Mouse (Mus musculus): Measurements from ENCODE around the gene Ext2. TPM values are rescaled to one million over a fixed set of nuclear protein-coding genes. Genes with fewer than 3 reads are reported as not detected.

The Ext2 gene
- polyA plus RNA-seq, 1 experiment: 11.8 TPM

DNA sequence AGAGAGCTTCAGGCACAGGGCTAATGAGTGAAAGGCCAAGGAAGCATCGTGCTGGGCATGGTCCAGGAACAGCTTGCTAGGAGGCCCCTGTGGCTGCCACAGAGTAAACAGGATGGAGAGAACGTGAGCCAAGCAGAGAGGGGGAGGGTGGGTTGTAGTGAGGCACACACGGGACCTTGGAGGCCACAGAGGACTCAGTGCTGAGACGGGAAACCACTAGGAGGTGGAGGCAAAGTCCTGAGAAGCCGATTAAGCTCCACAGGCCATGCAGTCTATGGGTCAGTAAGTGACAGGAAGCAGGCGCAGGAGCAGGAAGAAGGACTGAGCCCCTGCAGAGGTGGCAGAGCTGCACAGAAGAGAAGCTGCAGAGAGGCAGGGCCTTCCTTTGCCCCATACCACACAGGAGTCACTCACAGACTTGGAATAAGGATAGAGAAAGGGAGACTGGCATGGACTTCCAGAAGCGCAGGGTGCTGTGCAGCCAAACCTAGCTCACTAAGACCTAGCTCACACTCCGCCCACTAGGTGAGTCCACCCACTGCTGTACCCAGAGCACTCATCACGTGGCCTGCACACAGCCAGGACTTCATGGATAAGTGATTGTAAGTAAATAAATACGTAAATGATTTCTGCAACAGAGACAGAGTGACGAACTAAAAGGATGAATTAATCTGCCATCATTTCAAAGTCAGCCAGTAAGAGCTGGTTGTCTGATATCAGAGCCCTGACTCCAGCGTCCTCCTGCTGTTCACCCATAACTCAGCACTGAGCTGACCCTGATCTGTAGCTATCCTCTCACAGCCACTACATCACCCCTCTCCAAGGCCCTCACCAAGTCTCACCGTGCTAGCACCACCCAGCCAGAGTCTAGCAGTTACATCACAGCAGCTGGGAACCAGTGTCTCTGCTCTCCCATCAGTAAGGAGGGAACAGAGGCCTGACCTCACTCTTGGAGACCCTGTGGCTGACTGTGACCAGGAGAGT, 30.6 kb downstream of the Ext2 start:
- no peaks in the 10 kb centered on the region for H3K9me3 ChIP-seq
- H3K27me3 ChIP-seq (replicated peaks): no peaks in the 10 kb centered on the region
- peaks cover 24% of the 10 kb centered on the region for H3K4me1 ChIP-seq
- H3K4me3 ChIP-seq (replicated peaks): peak overlapping the region; percentile 56
- peaks cover 95% of the 10 kb centered on the region for H3K36me3 ChIP-seq (replicated peaks; ENCODE audit: low read length)
- TF ChIP-seq GATA1 (IDR thresholded peaks at IDR 0.05; ENCODE audit: borderline replicate concordance, low read length): no peak
- TF ChIP-seq FLI1 (IDR thresholded peaks at IDR 0.05; ENCODE audit: low read length): no peak

DNA sequence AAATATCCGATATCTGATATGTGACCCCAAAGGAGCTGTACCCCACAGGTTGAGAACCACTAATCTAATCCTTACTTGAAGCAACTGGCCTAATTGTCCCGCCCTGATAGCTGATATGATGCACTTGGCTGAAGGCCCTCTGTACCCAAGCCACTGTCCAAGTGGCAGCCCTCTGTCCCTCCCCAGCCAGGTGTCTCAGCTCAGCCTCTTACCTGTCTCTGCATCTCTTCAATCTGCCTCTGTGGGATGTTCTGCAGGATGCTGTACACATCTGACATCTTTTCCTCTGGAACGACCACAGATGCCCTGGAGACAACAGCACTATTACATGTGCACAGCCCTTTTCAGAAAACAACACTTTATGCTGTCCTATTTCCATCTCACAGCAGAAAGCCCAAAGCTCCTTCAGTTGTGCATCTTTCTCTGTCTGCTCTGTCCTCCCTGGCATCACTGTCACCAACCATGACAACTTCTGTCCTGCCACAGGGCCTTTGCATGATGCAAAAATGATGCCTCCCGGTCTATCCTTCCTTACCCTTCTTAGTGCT, 31.5 kb downstream of the Ext2 start:
- no peaks in the 10 kb centered on the region for H3K27me3 ChIP-seq (replicated peaks)
- peaks cover 22% of the 10 kb centered on the region for H3K4me1 ChIP-seq
- no peaks in the 10 kb centered on the region for H3K9me3 ChIP-seq
- no peak overlapping the region for H3K4me3 ChIP-seq (replicated peaks)
- no peak for TF ChIP-seq GATA1 (IDR thresholded peaks at IDR 0.05; ENCODE audit: borderline replicate concordance, low read length)
- no peak for TF ChIP-seq FLI1 (IDR thresholded peaks at IDR 0.05; ENCODE audit: low read length)
- peaks cover 90% of the 10 kb centered on the region for H3K36me3 ChIP-seq (replicated peaks; ENCODE audit: low read length)

DNA sequence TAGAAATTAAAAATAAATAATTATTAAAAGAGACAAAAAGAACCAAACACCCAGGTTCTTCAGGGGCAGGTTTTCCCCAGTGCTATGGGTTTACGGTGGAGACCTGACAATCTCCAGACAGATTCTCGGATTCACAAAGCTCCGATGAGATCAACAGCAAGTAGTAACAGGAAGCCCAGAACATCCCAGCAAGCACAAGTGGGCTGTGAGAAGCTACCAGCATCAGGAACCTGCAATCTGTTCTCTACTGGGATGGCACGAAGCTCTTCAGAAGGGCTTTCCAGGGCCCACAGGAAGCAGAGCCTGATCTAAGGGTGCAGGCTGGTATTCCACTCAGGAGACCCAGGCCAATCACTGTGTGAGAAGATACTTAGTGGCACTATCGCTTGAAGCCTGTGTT, 33.8 kb downstream of the Ext2 start:
- Histone ChIP-seq H3K27me3 (replicated peaks) (no peaks in the 10 kb centered on the region), H3K4me1 (peaks cover 19% of the 10 kb centered on the region), H3K9me3 (no peaks in the 10 kb centered on the region), H3K4me3 (replicated peaks) (no peak overlapping the region), H3K36me3 (replicated peaks; ENCODE audit: low read length) (peaks cover 88% of the 10 kb centered on the region)
- TF ChIP-seq FLI1 (IDR thresholded peaks at IDR 0.05; ENCODE audit: low read length) (no peak), GATA1 (IDR thresholded peaks at IDR 0.05; ENCODE audit: borderline replicate concordance, low read length) (no peak)

DNA sequence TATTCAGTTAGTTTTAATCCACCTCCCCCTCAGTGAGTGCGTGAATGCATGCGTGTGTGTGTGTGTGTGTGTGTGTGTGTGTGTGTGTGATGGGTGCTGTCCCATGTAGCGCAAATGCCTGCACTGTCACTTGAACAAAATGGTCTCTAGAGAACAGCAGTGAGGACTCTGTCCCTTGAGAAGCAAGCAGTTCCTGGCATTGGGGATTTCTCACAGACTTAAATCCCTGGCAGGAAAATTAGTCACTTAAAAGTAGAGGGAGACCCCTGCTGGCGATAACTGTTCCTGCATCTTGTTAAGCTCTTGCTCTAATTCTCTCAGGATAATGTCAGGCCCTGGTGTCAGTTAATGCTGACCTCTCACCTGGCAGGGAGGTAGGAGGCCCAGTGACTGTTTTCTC, 36.2 kb downstream of the Ext2 start:
- peaks cover 80% of the 10 kb centered on the region for H3K36me3 ChIP-seq (replicated peaks; ENCODE audit: low read length)
- TF ChIP-seq FLI1 (IDR thresholded peaks at IDR 0.05; ENCODE audit: low read length): no peak
- TF ChIP-seq GATA1 (IDR thresholded peaks at IDR 0.05; ENCODE audit: borderline replicate concordance, low read length): no peak
- H3K4me3 ChIP-seq (replicated peaks): no peak overlapping the region
- H3K4me1 ChIP-seq: peaks cover 8% of the 10 kb centered on the region
- H3K9me3 ChIP-seq: no peaks in the 10 kb centered on the region
- no peaks in the 10 kb centered on the region for H3K27me3 ChIP-seq (replicated peaks)

DNA sequence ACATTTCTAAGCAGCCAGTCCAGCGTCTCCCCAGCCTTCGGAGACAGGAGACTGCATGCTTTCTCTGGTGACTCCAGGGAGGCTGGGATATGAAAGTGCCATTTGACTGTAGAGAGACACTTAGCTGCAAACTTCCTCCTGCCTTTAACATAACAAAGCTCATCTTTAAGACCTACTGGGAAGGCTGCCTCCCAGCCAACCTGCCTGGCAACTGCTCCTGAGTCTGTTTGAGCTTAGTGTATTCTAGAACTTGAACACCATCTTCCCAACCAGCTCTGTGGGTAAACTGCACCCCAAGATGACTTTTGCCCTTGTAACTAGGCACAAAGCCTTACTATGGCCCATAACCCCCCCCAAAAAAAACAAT, 37.0 kb downstream of the Ext2 start:
- peaks cover 3% of the 10 kb centered on the region for H3K4me1 ChIP-seq
- peaks cover 76% of the 10 kb centered on the region for H3K36me3 ChIP-seq (replicated peaks; ENCODE audit: low read length)
- no peak overlapping the region for H3K4me3 ChIP-seq (replicated peaks)
- TF ChIP-seq FLI1 (IDR thresholded peaks at IDR 0.05; ENCODE audit: low read length) (no peak), GATA1 (IDR thresholded peaks at IDR 0.05; ENCODE audit: borderline replicate concordance, low read length) (no peak)
- H3K9me3 ChIP-seq: no peaks in the 10 kb centered on the region
- no peaks in the 10 kb centered on the region for H3K27me3 ChIP-seq (replicated peaks)

DNA sequence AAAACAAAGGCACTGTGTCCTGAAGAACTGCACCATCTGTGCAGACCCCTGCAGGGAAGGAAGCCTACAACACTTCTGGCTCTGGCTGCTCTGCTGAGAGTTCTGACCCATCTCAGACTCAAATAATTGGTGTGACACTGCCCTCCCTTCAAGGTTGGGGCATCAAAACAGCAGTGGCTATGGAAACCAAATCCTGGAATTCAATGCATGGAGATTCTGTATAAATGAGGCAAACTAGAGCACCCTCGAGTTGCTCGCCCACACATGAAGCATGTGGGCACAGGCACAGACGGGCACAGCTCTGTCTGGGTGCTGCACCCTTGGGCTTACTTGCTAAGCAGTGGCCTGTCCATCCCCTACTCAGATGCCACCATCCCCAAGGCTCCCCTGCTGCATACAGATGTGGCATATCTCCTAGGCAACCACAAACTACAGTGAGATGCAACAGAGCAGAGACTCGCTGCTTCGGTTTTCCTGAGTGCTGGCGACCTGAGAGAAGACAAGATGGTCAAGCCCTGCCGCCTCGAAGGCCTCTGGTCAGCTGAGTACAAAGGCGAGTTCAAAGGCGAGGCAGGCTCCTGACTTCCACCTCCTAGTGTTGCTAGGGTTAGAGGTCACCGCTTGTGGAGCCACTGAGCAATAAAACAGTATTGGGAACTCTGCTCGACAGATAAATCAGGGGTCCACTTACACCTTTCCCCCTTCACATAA, 37.5 kb downstream of the Ext2 start:
- Histone ChIP-seq H3K27me3 (replicated peaks) (no peaks in the 10 kb centered on the region), H3K4me1 (peaks cover 4% of the 10 kb centered on the region), H3K36me3 (replicated peaks; ENCODE audit: low read length) (peaks cover 74% of the 10 kb centered on the region), H3K9me3 (no peaks in the 10 kb centered on the region), H3K4me3 (replicated peaks) (no peak overlapping the region)
- TF ChIP-seq FLI1 (IDR thresholded peaks at IDR 0.05; ENCODE audit: low read length) (no peak), GATA1 (IDR thresholded peaks at IDR 0.05; ENCODE audit: borderline replicate concordance, low read length) (no peak)

DNA sequence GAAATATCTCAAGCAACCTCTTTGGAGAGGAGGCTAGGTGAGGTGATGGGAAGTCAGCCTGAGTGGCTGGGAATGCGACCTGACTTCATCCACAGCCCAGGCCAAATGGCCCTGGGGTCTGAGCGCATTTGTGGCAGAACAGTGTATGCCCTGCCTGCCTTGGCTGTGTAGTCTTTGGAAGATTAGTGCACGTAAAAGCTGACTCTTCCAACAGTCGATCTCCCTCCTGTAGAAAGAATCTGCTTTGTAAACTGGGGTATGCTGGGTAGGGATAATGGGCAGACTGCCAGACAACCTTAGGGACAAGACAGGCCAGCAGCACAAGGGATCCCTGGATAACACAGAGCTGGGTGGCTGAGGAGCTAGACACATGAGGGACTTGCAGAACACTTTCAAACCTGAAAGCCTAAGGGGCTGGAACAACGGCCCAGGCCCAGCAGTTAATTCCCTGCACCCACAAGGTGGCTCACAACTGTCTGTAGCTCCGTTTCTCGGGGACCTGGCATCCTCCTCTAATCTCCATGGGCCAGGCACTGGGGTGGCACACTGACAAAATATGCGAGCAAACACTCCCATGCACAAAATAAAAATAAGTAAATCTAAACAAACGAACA, 38.3 kb downstream of the Ext2 start:
- peaks cover 11% of the 10 kb centered on the region for H3K4me1 ChIP-seq
- H3K36me3 ChIP-seq (replicated peaks; ENCODE audit: low read length): peaks cover 77% of the 10 kb centered on the region
- no peak overlapping the region for H3K4me3 ChIP-seq (replicated peaks)
- no peaks in the 10 kb centered on the region for H3K27me3 ChIP-seq (replicated peaks)
- TF ChIP-seq FLI1 (IDR thresholded peaks at IDR 0.05; ENCODE audit: low read length) (no peak), GATA1 (IDR thresholded peaks at IDR 0.05; ENCODE audit: borderline replicate concordance, low read length) (no peak)
- no peaks in the 10 kb centered on the region for H3K9me3 ChIP-seq

DNA sequence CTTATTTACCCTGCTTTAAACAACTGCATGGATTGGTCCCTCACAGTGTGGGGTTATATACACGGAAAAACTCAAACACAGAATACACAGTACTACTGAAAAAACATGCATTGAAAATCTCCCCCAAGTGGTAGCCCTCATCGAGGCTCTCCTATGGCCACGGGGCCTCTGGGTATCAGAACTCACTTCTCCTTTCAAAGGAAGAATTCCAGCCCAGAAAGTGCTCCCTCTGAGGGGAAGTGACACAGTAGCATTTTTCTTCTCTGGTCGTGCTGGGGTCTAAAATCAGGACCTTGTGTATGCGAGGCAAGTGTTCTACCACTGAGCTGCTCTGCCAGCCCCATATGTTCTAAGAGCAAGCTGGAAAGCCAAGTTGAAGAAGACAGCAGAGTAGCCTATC, 39.7 kb downstream of the Ext2 start:
- peaks cover 70% of the 10 kb centered on the region for H3K36me3 ChIP-seq (replicated peaks; ENCODE audit: low read length)
- no peaks in the 10 kb centered on the region for H3K27me3 ChIP-seq (replicated peaks)
- TF ChIP-seq GATA1 (IDR thresholded peaks at IDR 0.05; ENCODE audit: borderline replicate concordance, low read length) (no peak), FLI1 (IDR thresholded peaks at IDR 0.05; ENCODE audit: low read length) (no peak)
- H3K9me3 ChIP-seq: no peaks in the 10 kb centered on the region
- no peak overlapping the region for H3K4me3 ChIP-seq (replicated peaks)
- H3K4me1 ChIP-seq: peaks cover 24% of the 10 kb centered on the region

DNA sequence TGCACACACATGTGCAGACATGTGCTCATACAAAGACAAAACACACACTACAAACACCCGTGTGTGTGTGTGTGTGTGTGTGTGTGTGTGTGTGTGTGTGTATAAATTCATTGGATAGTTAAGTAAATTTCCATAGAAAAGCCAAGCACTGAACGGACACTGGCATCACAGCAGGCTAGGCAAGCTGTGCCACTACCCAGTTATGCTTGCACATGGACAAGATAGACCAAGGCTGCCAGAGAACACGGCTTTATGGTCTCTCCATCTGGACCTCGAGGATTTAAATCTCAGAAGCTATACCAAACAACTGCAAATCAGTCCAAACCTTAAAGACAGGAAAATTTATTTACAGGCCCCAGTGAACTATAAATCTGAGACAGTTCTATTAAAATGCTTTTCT, 40.2 kb downstream of the Ext2 start:
- H3K27me3 ChIP-seq (replicated peaks): no peaks in the 10 kb centered on the region
- TF ChIP-seq FLI1 (IDR thresholded peaks at IDR 0.05; ENCODE audit: low read length) (no peak), GATA1 (IDR thresholded peaks at IDR 0.05; ENCODE audit: borderline replicate concordance, low read length) (no peak)
- no peaks in the 10 kb centered on the region for H3K9me3 ChIP-seq
- H3K36me3 ChIP-seq (replicated peaks; ENCODE audit: low read length): peaks cover 65% of the 10 kb centered on the region
- H3K4me3 ChIP-seq (replicated peaks): no peak overlapping the region
- H3K4me1 ChIP-seq: peaks cover 29% of the 10 kb centered on the region

All from megakaryocyte, embryonic 14.5 days (primary cell).